Mouse (Mus musculus) brain, adult 10 weeks (tissue): ENCODE results near the gene Pask. TPM values are rescaled to one million over a fixed set of nuclear protein-coding genes. Genes with fewer than 3 reads are reported as not detected.

Experiments used
- polyA plus RNA-seq: library from polyadenylated mRNA; stranded (reverse); fragments of 350-450 nt; fragmentation: Illumina TruSeq; extraction: RNeasy Lipid Tissue Mini Kit (QIAGEN cat#74804); gene quantifications from one replicate; pipeline ENCODE4 v1.2.3, GENCODE M21; 2015; ENCODE audit warnings: low read depth, low replicate concordance

Pask gene
- 2.9 TPM for polyA plus RNA-seq

GRCm38 (mm10) chr1:93342648-93343503 lies at the start of gene Pask, which contains the start of gene Ppp1r7:
Pask (minus strand) TSS chr1:93343482.
Ppp1r7 (plus strand) TSS chr1:93342854.

DNA sequence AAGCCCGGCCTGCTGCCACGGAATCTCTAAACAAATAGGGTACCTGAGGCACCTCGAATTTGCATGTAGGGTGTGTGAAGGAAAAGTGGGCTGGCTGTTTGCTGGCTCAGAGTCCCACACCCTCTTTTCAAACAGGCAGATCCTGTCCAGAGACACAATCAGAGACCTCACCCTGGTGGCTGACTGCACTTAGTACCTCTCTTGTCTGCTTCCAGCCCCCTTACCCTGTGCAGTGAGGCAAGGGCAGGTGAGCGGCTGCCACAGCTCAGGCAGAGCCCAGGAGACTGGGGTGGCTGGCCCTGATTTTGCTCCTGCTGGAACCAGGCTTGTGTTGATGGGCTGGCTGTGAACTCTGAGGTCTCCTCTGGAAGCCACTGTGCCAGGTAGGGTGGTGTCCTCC lies 30.4 kb upstream of the Pask start, which contains the start of gene Ano7:
Gene Ano7 (plus strand): TSS at position 266 of the 400 bp plus-strand sequence.

GRCm38 (mm10) chr1:93305581-93306337 lies 37.5 kb downstream of the Pask start, which contains the start of gene Mterf4:
Mterf4 (minus strand) TSS chr1:93305915.

Other genes starting within 250 kb of the Pask start
- gene Kif1a, start 241.5 kb downstream of the Pask start, polyA plus RNA-seq: 352 TPM
- not detected for gene Agxt, start 208.2 kb downstream of the Pask start, polyA plus RNA-seq
- not detected for gene 2310007B03Rik, start 182.5 kb downstream of the Pask start, polyA plus RNA-seq
- gene Crocc2, start 174.8 kb downstream of the Pask start, polyA plus RNA-seq: 0.61 TPM
- gene Sned1, start 107.6 kb downstream of the Pask start, polyA plus RNA-seq: 9.7 TPM
- gene Mterf4, start 37.6 kb downstream of the Pask start, polyA plus RNA-seq: 29.9 TPM
- gene Ppp1r7, start 628 bp downstream of the Pask start, polyA plus RNA-seq: 67.5 TPM
- gene Ano7, start 30.4 kb upstream of the Pask start, polyA plus RNA-seq: 0.92 TPM
- 80.4 TPM for gene Hdlbp, start 135.3 kb upstream of the Pask start, polyA plus RNA-seq
- gene Farp2, start 168.6 kb upstream of the Pask start, polyA plus RNA-seq: 5.6 TPM